Mouse (Mus musculus): ENCODE results near the gene Brsk1. TPM values are rescaled to one million over a fixed set of nuclear protein-coding genes. Genes with fewer than 3 reads are reported as not detected.

Brsk1 gene
- total RNA-seq, 1 experiment from 2014 or later, result 6.5 TPM

Other genes starting within 250 kb of the Brsk1 start
- 17.3 and 19.0 TPM in 2 replicates for gene Rdh13, start 245.0 kb upstream of the Brsk1 start, total RNA-seq (2021)
- gene Eps8l1, start 229.9 kb upstream of the Brsk1 start, total RNA-seq (2021), result 8.0 and 10.1 TPM in 2 replicates
- 94.4 and 98.3 TPM in 2 replicates for gene Ppp1r12c, start 188.9 kb upstream of the Brsk1 start, total RNA-seq (2021)
- gene Tnnt1, start 174.2 kb upstream of the Brsk1 start, total RNA-seq (2021), result 0.94 and 2.2 TPM in 2 replicates
- gene Tnni3, start 166.4 kb upstream of the Brsk1 start, total RNA-seq (2021), result 0.85 TPM in 1 of 2 replicates, not detected in the other
- 0.91 and 1.2 TPM in 2 replicates for gene Dnaaf3, start 158.2 kb upstream of the Brsk1 start, total RNA-seq (2021)
- gene Syt5, start 143.1 kb upstream of the Brsk1 start, total RNA-seq (2021), result 7.0 and 8.9 TPM in 2 replicates
- not detected in 2 replicates for gene Ptprh, start 86.6 kb upstream of the Brsk1 start, total RNA-seq (2021)
- 9.3 and 10.2 TPM in 2 replicates for gene Tmem86b, start 59.2 kb upstream of the Brsk1 start, total RNA-seq (2021)
- 98.1 and 99.6 TPM in 2 replicates for gene Ppp6r1, start 31.6 kb upstream of the Brsk1 start, total RNA-seq (2021)
- 42.2 and 47.8 TPM in 2 replicates for gene Hspbp1, start 5.5 kb upstream of the Brsk1 start, total RNA-seq (2021)
- gene Tmem150b, start 34.6 kb downstream of the Brsk1 start, total RNA-seq (2021), result 0.24 TPM in 1 of 2 replicates, not detected in the other
- 64.5 and 70.1 TPM in 2 replicates for gene Kmt5c, start 49.5 kb downstream of the Brsk1 start, total RNA-seq (2021)
- 9.4 and 10.6 TPM in 2 replicates for gene Cox6b2, start 62.5 kb downstream of the Brsk1 start, total RNA-seq (2021)
- not detected in 2 replicates for gene Fam71e2, start 80.7 kb downstream of the Brsk1 start, total RNA-seq (2021)
- gene Il11, start 92.3 kb downstream of the Brsk1 start, total RNA-seq (2021), result 0.15 TPM in 1 of 2 replicates, not detected in the other
- not detected in 2 replicates for gene Tmem190, start 92.3 kb downstream of the Brsk1 start, total RNA-seq (2021)
- gene Tmem238, start 99.1 kb downstream of the Brsk1 start, total RNA-seq (2021), result 13.4 and 16.4 TPM in 2 replicates
- gene Rpl28, start 102.3 kb downstream of the Brsk1 start, total RNA-seq (2021), result 922 and 1,210 TPM in 2 replicates
- gene Ube2s, start 122.0 kb downstream of the Brsk1 start, total RNA-seq (2021), result 114 and 127 TPM in 2 replicates
- gene Shisa7, start 154.1 kb downstream of the Brsk1 start, total RNA-seq (2021), result 2.0 and 2.2 TPM in 2 replicates
- 24.0 and 30.5 TPM in 2 replicates for gene Isoc2b, start 179.7 kb downstream of the Brsk1 start, total RNA-seq (2021)
- 42.1 and 48.2 TPM in 2 replicates for gene Isoc2a, start 186.5 kb downstream of the Brsk1 start, total RNA-seq (2021)
- gene Gm36210, start 215.9 kb downstream of the Brsk1 start, total RNA-seq (2021), result not detected in 2 replicates
- 16.4 and 19.0 TPM in 2 replicates for gene Zfp628, start 224.6 kb downstream of the Brsk1 start, total RNA-seq (2021)
- gene Nat14, start 231.4 kb downstream of the Brsk1 start, total RNA-seq (2021), result 7.7 and 9.1 TPM in 2 replicates
- 2.0 and 3.2 TPM in 2 replicates for gene Ssc5d, start 235.2 kb downstream of the Brsk1 start, total RNA-seq (2021)

All from adrenal gland, postnatal 25 days (tissue).